Mouse (Mus musculus) G1E (cell line): ENCODE measurements at regions not wholly inside any gene's neighbourhood (a gene's known extent, or its start where the extent isn't known, plus 50 kb on each side); places are given as distances from the start of the nearest gene placed in this dataset.

Experiments
- ATAC-seq: 2 replicates; pipeline ENCODE4 v1.8.0; 2016; ENCODE audit warnings: mild to moderate bottlenecking; ENCODE audit not compliant: insufficient number of reproducible peaks, poor library complexity, low FRiP score, severe bottlenecking; ENCODE audit errors: extremely low read depth
- DNase-seq: peaks from one replicate; pipeline ENCODE4 v3.0.0; 2012; ENCODE audit warnings: low spot score
- H3K27me3 ChIP-seq: 2 replicates; pipeline ENCODE4 v1.6.1; 2012; ENCODE audit warnings: mild to moderate bottlenecking, low read length, inconsistent platforms; ENCODE audit not compliant: insufficient read depth
- H3K36me3 ChIP-seq: replicated peaks from 2 replicates; pipeline ENCODE3; 2012; ENCODE audit warnings: mild to moderate bottlenecking, inconsistent platforms
- H3K4me1 ChIP-seq: 2 replicates; pipeline ENCODE4 v1.6.1; 2012; ENCODE audit warnings: low read depth, low read length, inconsistent platforms, mixed read lengths; ENCODE audit not compliant: insufficient read depth
- H3K4me3 ChIP-seq: 2 replicates; pipeline ENCODE4 v1.5.1; 2012; ENCODE audit warnings: low read depth, mild to moderate bottlenecking, inconsistent platforms, low read length, moderate library complexity, mixed read lengths
- H3K9me3 ChIP-seq: replicated peaks from 2 replicates; pipeline ENCODE4 v1.6.1; 2012; ENCODE audit warnings: inconsistent platforms
- CTCF ChIP-seq: IDR thresholded peaks from 2 replicates; pipeline ENCODE4 v1.5.1; 2012; ENCODE audit warnings: low read depth, low read length, inconsistent platforms, mixed read lengths
- GATA1 ChIP-seq: IDR thresholded peaks from 2 replicates; pipeline ENCODE4 v1.6.1; 2012; ENCODE audit warnings: borderline replicate concordance, low read length, inconsistent platforms, mixed read lengths
- GATA2 ChIP-seq: IDR thresholded peaks from 2 replicates; pipeline ENCODE4 v1.6.1; 2012; ENCODE audit warnings: low read depth, low read length, inconsistent platforms, borderline replicate concordance
- POLR2AphosphoS5 ChIP-seq: IDR thresholded peaks from 2 replicates; pipeline ENCODE4 v1.6.1; 2012; ENCODE audit warnings: low read depth, low read length, inconsistent platforms; ENCODE audit not compliant: insufficient replicate concordance
- TAL1 ChIP-seq: conservative IDR thresholded peaks from 2 replicates; pipeline ENCODE4 v1.6.1; 2012; ENCODE audit warnings: low read depth, low read length, inconsistent platforms, mixed read lengths

GRCm38 (mm10) chr5:120037806-120038205 is 78.5 kb upstream of the Rbm19 start:
- DNase-seq (no peak), ATAC-seq (no peak)
- no peaks in the 10 kb centered on the region for H3K27me3 ChIP-seq
- TF ChIP-seq GATA2: no peak
- no peak for TF ChIP-seq TAL1
- no peak for TF ChIP-seq CTCF
- TF ChIP-seq POLR2AphosphoS5: no peak
- no peak for TF ChIP-seq GATA1
- H3K9me3 ChIP-seq: peaks cover 45% of the 10 kb centered on the region
- H3K36me3 ChIP-seq: no peaks in the 10 kb centered on the region
- no peak overlapping the region for H3K4me3 ChIP-seq
- no peaks in the 10 kb centered on the region for H3K4me1 ChIP-seq

DNA sequence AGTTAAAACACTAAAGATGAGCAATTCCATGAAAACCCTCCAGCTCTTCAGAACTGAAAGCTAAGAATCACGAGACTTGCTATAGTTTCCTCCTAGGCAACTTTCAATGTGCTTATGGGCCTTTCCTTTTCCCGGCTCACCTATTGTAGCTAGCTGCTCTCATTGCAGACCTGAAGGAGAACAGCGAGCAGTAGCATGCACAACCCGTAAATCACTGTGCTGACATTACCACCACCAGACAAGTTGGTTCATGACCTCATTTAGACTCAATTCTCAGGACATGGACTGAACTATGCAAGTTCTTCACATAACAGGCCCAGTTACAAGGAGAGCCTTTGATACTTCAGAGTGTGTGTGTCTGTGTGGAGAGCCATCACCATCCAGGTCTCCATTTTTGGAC is 72.5 kb upstream of the Rbm19 start:
- H3K4me1 ChIP-seq: no peaks in the 10 kb centered on the region
- TF ChIP-seq GATA2 (no peak), CTCF (no peak), TAL1 (no peak), GATA1 (no peak), POLR2AphosphoS5 (no peak)
- H3K9me3 ChIP-seq: peaks cover 28% of the 10 kb centered on the region
- ATAC-seq (no peak), DNase-seq (no peak)
- H3K4me3 ChIP-seq: no peak overlapping the region
- no peaks in the 10 kb centered on the region for H3K27me3 ChIP-seq
- no peaks in the 10 kb centered on the region for H3K36me3 ChIP-seq

GRCm38 (mm10) chr5:120049063-120049781 is 67.0 kb upstream of the Rbm19 start:
- Histone ChIP-seq H3K9me3 (peaks cover 42% of the 10 kb centered on the region), H3K27me3 (no peaks in the 10 kb centered on the region), H3K4me1 (no peaks in the 10 kb centered on the region), H3K4me3 (no peak overlapping the region), H3K36me3 (no peaks in the 10 kb centered on the region)
- TF ChIP-seq TAL1 (no peak), GATA2 (no peak)
- ATAC-seq: no peak
- DNase-seq: no peak

- H3K27me3 ChIP-seq: no peaks in the 10 kb centered on the region
- H3K36me3 ChIP-seq: no peaks in the 10 kb centered on the region
- no peak for DNase-seq
- peaks cover 51% of the 10 kb centered on the region for H3K9me3 ChIP-seq
- no peak for ATAC-seq
- no peak overlapping the region for H3K4me3 ChIP-seq
- TF ChIP-seq GATA2: no peak
- no peak for TF ChIP-seq POLR2AphosphoS5
- no peak for TF ChIP-seq CTCF
- H3K4me1 ChIP-seq: no peaks in the 10 kb centered on the region
Measured at GRCm38 (mm10) chr5:120050728-120051436, 65.4 kb upstream of the Rbm19 start.

DNA sequence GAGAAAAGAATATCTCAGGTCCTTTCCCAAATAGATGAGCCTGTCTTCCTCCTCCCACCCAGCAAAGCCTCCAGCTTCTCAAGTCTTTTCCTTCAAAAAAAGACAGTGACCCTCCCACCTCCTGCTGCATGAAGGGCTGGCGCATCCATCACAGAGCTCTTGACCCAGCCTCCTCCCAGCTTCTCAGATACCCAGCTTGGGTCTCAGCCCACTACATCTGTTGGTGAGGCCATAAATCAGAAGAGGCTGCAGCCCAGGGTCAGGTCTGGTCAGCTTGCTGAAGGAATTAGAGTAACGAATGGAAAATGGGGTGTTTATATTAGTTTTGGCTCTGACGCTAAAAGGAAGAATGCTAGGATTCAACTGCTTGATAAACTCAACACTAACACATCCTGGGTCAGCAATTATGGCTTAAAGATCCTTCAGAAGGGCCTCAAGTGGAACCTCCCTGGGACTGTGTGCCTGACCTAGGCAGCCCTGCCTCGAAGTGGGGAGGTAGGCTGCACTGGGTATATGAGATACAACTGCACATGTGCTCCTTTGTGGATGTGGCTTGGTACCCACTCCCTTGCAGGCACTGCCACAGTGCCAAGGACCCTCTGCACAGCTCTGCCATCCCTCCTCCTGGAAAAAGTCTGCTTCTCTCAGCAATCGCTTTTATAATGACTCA is 61.6 kb upstream of the Rbm19 start:
- ATAC-seq: no peak

More for the DNA sequence above, 61.6 kb upstream of the Rbm19 start:
- H3K36me3 ChIP-seq: no peaks in the 10 kb centered on the region
- DNase-seq: no peak
- no peak overlapping the region for H3K4me3 ChIP-seq
- no peaks in the 10 kb centered on the region for H3K27me3 ChIP-seq
- H3K4me1 ChIP-seq: no peaks in the 10 kb centered on the region
- no peak for TF ChIP-seq GATA2
- no peak for TF ChIP-seq GATA1
- TF ChIP-seq CTCF: no peak
- no peak for TF ChIP-seq POLR2AphosphoS5
- TF ChIP-seq TAL1: no peak
- peaks cover 61% of the 10 kb centered on the region for H3K9me3 ChIP-seq
